Mouse (Mus musculus) induced T-regulatory cell, adult 2 months (primary cell): Measurements from ENCODE around the gene Pald1.

ENCODE experiments used
- DNase-seq: peaks from one replicate; pipeline ENCODE4 v3.0.0-alpha.2; 2012; ENCODE audit warnings: low read depth

The Pald1 gene

DNA sequence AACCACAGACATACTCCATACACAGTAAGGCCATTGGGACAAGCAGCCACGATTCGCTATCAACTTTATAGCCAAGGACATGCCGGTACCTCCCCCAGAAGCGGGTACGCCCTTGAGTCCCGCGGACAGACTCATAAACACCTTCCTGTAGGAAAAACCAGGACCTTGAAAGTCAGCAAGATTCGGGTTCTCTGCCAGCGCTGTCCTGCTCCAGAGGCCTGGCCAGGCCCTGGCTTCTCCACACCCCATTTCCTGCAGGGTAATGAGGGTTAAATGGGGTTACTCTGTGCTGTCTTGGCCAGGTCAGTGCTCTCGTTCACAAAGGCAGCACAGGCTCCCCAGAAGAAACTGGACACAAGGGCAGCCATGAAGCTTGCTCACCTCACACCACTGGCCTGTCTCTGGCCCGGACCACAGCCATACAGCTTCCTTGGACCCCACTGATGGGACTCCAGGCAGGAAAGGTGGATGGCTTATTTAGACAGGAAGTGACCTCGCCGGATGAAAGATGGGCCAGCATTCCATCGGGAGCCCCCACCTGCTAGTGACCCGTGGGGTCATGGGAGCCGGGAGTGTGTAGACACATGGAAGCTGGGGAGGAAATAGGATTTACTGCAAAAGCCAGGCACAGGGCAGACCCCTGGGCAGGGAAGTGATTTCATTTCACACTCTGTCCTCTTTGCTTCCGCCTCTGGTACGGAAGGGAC, 12.9 kb downstream of the Pald1 start:
- DNase-seq, result no peak

DNA sequence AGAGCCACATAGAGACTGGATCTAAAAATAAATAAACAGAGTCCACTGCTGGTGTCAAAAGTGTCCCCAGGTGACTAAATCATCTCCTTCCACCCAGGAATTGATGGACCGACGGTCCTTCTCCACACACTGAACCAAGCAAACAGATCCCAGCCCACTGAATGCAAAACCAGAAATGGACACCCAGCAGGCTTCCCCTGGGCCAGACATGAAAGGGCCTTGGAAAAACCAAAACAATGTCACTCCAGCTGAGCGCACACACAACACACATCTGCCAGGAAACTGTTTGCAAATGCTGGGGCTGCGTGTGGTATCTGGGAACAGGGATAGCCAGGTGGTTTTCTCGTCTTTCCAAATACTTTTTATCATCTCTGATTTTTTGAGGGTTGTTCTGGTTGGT, 13.6 kb downstream of the Pald1 start:
- no peak for DNase-seq

DNA sequence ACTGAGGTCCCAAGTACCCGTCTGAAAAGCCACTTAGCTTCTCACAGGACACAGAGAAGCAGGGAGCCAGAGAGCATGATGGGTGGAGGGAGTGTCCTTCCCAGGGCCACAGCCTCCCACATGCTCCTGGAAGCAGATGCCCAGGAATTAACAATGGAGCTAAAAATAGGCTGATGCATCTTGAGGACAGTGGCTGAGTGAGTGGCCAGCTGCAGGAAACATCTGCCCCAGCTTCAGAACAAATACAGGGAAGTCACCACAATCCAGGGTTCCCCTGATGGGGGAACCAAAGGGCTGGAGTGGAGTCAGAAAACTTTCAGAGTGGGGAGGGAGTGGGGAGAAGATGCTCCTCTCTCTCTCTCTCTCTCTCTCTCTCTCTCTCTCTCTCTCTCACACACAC, 17.4 kb downstream of the Pald1 start:
- no peak for DNase-seq

- DNase-seq, result no peak
Measured at GRCm38 (mm10) chr10:61364431-61364830, 18.9 kb downstream of the Pald1 start.

GRCm38 (mm10) chr10:61362992-61363391, 20.3 kb downstream of the Pald1 start:
- DNase-seq, result no peak

DNA sequence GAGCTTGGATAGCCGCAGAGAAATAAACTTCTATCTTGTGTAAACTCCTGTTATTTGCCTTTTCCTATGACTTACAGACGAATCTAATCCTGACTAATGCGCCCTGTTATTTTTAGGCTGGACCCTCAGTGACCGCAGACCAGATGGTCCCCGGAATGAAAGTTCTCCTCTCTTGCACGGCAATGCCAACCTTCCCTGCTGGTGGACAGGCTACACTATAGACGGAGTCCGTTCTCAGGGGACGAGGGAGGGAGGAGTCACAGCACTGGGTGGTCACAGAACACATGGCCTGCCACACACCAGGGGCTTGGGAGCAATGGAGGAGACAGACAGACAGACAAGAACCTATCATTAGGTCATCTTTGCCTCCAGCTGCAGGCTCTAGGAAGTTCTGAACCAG, 20.8 kb downstream of the Pald1 start:
- no peak for DNase-seq

GRCm38 (mm10) chr10:61360667-61361066, 22.7 kb downstream of the Pald1 start:
- DNase-seq, result no peak

DNA sequence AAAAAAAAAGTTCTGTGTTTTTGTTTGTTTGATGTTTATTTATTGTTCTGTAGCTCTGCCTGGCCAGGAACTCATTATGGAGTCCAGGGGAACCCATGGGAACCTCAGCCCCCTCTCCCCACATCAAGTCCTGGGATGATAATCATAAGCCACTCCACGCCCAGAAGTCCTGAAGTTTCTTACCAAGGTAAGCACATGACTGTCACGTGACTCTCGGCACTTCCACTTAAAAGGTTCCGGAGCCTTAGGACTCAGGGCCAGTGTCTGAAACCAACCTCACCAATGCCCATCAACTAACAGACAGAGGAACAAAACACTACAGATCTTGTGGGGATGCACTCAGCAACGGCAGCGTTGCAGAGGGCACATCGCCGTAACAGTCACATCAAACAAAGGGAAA, 23.9 kb downstream of the Pald1 start:
- DNase-seq, result no peak

GRCm38 (mm10) chr10:61357658-61358057, 25.7 kb downstream of the Pald1 start:
- DNase-seq, result no peak

DNA sequence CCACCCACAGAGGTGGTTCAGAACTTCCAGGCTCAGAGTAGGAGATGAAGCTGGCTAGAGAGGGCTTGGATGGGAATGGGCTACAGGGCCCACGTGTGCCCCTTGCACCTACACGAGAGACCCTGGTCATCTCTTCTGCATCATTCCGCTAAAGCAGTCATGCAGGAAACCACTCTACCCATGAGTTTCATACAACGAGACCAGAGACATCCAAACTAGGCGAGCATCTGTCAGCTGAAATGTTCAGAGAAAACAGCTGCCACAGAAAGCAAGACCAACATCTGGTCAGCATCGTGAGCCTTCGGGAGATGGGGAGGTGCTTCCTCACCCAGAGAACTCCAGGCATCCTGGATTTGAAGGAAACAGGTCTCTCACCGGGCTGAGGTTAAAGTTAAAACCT, 26.8 kb downstream of the Pald1 start:
- DNase-seq, result no peak

DNA sequence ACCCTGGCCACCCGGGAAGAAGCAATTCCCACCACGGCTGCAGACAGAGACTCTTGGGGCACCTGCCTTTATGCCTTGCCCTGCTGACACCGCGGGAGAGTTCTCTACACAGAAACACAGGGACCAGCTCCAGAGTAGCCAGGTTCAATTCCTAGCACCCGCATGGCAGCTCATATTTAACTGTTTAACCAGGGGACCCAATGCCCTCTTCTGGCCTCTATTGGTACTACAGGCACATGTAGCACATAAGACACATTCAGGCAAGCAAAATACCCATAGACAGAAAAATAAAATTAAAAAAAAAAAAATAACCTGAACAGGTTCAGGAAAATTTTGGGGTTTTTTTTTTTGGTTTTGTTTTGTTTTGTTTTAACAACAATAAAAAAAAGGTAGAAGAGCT, 27.2 kb downstream of the Pald1 start:
- DNase-seq, result peak; percentile 34

DNA sequence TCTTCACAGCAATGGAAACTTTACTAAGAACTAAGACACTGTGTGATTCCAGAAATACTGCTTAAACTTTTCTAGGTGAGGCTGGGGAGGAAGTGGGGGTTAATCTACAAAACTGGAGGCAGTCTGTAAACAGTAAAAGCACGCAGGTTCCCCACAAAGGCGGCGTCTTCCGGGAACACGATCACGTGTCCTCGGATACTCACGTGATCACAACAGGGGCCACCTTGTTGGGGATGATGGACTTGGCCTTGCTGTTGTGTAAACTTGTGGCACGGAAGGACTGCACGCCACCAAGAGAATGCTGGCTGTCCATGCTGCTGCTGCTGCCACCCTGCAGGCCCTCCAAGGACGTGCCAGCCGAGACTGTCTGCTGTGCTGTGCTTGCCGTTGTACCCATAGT, 27.7 kb downstream of the Pald1 start:
- DNase-seq, result no peak

DNA sequence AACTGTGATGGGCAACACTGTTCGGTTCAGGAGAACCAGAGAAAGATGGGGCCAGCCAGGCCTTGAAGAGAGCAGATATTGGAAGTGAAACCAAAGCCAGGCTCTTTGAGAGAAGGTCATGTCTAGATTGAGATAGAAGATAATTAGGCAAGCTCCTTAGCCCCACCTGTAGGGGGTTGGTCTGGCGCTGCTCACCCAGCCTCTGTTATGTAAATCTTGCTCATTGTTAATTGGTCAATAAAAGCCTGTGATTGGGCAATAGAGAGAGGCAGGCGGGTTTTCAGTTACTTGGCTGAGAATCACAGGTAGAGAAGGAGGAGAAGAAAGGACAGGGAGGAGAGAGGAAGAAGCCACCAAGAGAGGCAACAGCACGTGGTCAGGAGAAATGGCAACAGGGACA, 32.1 kb downstream of the Pald1 start:
- DNase-seq, result no peak

- no peak for DNase-seq
Measured at GRCm38 (mm10) chr10:61346374-61346773, 37.0 kb downstream of the Pald1 start.

GRCm38 (mm10) chr10:61345179-61345578, 38.2 kb downstream of the Pald1 start:
- DNase-seq, result no peak

- peak; percentile 64 for DNase-seq
Measured at GRCm38 (mm10) chr10:61343950-61344349, 39.4 kb downstream of the Pald1 start.

DNA sequence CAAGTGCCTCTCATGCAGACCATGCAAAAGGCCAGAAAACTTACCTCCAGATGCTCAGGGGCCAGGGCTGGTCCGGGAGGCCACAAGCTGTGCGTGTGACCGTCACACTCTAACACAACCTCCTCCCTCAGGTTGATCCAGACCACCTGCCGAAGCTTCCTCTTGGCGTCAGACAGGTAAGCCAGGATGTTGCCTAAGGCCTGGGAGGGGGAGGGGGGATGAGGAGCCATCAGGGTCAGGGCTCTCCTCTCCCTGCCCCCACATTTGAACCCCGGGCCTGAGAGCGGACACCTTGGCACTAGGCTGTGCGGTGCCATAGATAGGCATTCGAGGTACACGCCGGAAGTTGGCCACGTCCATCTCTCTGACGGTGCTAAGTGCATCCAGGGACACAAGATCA, 40.6 kb downstream of the Pald1 start:
- DNase-seq, result no peak

DNA sequence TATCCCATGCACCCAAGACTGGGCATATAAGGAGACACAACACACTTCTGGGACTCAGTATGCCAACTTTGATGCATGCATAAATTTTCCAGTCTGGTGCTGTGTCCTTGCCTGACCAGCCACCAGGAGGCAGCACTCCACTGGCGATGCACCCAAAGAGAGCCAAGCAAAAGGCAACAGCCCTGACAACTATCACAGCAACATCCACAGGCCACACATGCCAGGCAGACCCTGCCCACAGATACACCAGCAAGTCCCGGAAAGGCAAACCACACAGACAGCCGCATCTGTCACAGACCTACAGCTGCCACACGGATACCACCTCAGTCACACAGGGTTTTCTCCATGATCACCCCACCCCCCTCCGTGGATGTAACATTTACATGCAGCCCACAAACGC, 41.8 kb downstream of the Pald1 start:
- DNase-seq, result peak; percentile 52

- no peak for DNase-seq
Measured at GRCm38 (mm10) chr10:61341045-61341444, 42.3 kb downstream of the Pald1 start.

- DNase-seq, result no peak
Measured at GRCm38 (mm10) chr10:61340247-61340646, 43.1 kb downstream of the Pald1 start.

DNA sequence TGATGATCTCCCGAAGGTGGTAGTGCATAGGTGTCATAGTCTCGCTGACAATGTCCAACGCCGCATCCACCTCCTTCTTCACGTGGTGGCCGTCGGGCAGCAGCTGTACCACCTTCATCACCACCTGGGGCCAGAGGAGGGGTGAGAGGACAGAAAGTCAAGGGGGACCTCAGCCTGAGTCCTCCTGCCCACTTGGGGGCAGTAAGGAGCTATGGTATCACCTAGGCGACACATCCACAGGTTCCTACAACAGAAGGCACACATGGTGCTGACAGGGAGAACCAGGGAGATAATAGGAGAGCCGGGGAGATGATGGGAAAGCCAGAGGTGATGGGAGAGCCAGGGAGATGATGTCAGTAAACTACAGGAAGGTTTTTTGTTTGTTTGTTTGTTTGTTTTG, 44.1 kb downstream of the Pald1 start:
- DNase-seq, result no peak

DNA sequence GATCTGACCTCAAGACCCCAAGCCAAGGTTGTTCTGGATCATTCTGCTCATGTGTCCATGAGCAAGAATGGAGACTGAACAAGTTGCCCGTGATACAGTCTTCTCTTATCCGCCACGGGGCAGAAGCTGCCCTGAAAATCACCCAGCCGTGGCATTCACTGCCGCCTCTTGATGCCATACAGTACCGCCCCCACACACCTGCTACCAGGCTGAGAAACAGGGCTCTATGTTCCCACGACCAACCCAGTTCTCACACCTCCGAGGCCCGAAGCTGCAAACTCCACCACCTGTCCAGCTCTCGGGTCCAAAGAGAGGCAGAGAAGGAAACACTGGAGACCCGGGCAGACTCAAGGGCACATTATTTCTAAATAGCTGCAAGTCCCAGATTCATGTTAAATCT, 45.7 kb downstream of the Pald1 start:
- no peak for DNase-seq

- DNase-seq, result no peak
Measured at GRCm38 (mm10) chr10:61336592-61336991, 46.7 kb downstream of the Pald1 start.

- peak; percentile 84 for DNase-seq
Measured at GRCm38 (mm10) chr10:61336137-61336536, 47.2 kb downstream of the Pald1 start.

DNA sequence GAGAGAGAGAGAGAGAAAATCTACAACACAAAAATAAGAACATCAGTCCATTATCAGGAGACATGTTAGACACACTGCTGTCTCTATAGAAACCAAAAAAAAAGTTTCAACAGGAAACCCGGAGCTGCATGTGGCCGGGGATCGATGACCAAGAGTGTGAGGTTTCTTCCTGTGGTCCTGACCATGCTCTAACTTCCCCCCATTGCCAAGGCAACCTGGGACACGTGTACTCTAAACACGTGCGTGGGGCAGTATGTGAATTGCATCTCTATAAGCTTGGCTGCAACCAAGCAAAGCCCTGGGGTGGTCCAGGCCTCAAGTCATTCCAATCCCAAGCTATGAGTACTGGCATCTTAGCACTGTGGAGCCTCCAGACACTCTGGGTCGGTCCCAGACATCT, 48.8 kb downstream of the Pald1 start:
- no peak for DNase-seq
